25 mouse cellular contexts compared by ENCODE assay signal in genomic region chr11:3283645-3284044, GRCm38 (mm10). TPM values are rescaled to one million over a fixed set of nuclear protein-coding genes. Genes with fewer than 3 reads are reported as not detected.
DNase-seq lines count a peak whose midpoint lies in the region; ATAC-seq and TF ChIP-seq lines count a peak whose summit lies in the region.
"Had no signal": no experiment of that assay in that cellular context is flagged by ENCODE, and none has a peak within 500 bp of the region (broad histone marks: within the 10 kb centered on the region; RNA-seq: fewer than 3 reads in every experiment).

No protein-coding gene starts in this region.

- no peak overlapping the region for H3K4me3 ChIP-seq in lung, postnatal 0 days (ENCODE audit: low read depth, low read length)
- no peak overlapping the region for H3K4me3 ChIP-seq in midbrain, embryonic 11.5 days (ENCODE audit: low read depth, low read length)
- no peak overlapping the region for H3K4me3 ChIP-seq in midbrain, postnatal 0 days (ENCODE audit: low read depth, low read length)
- H3K4me3 ChIP-seq: embryonic facial prominence, embryonic 10.5 days; embryonic facial prominence, embryonic 12.5 days; forebrain, embryonic 13.5 days had no signal

- no peaks in the 10 kb centered on the region for H3K36me3 ChIP-seq in lung, postnatal 0 days (ENCODE audit: insufficient read depth, low read length)
- no peaks in the 10 kb centered on the region for H3K36me3 ChIP-seq in midbrain, embryonic 11.5 days (ENCODE audit: control insufficient read depth, insufficient read depth, low read length)
- no peaks in the 10 kb centered on the region for H3K36me3 ChIP-seq in midbrain, postnatal 0 days (ENCODE audit: insufficient read depth, low read length)
- H3K36me3 ChIP-seq: embryonic facial prominence, embryonic 10.5 days; embryonic facial prominence, embryonic 12.5 days; G1E had no signal

- 0 out of 2 replicates have a peak, but pooled peaks cover 5% of the 10 kb centered on the region for H3K4me1 ChIP-seq in lung, postnatal 0 days (ENCODE audit: insufficient read depth, low read depth, low read length)
- peaks cover 10% of the 10 kb centered on the region for H3K4me1 ChIP-seq in midbrain, embryonic 11.5 days (ENCODE audit: control insufficient read depth, insufficient read depth, low read length)
- H3K4me1 ChIP-seq in midbrain, postnatal 0 days (ENCODE audit: insufficient read depth, low read length): no peaks in the 10 kb centered on the region

- H3K27ac ChIP-seq in lung, postnatal 0 days (ENCODE audit: low read length): 0 out of 2 replicates have a peak overlapping the region, but pooled peaks have one; percentile 63
- H3K27ac ChIP-seq in midbrain, embryonic 11.5 days (ENCODE audit: low read depth, low read length): no peak overlapping the region
- no peak overlapping the region for H3K27ac ChIP-seq in midbrain, postnatal 0 days (ENCODE audit: low read depth, low read length)
- H3K27ac ChIP-seq: embryonic facial prominence, embryonic 10.5 days; embryonic facial prominence, embryonic 12.5 days; forebrain, embryonic 13.5 days had no signal

- intact Hi-C loops in left cerebral cortex, postnatal 4 days (cut with DNase I): no loop called here

- 0 out of 2 replicates have a peak, but pooled peaks cover 2% of the 10 kb centered on the region for H3K9me3 ChIP-seq in lung, postnatal 0 days (ENCODE audit: low read length)
- H3K9me3 ChIP-seq in midbrain, embryonic 11.5 days (ENCODE audit: control insufficient read depth, low read length): peaks cover 4% of the 10 kb centered on the region
- no peaks in the 10 kb centered on the region for H3K9me3 ChIP-seq in midbrain, postnatal 0 days (ENCODE audit: low read length)

- ATAC-seq in lung, postnatal 0 days: peak; percentile 58
- no peak for ATAC-seq in midbrain, embryonic 11.5 days (ENCODE audit: low FRiP score)
- no peak for ATAC-seq in midbrain, postnatal 0 days (ENCODE audit: low FRiP score)
- ATAC-seq: activated CD4-positive, CD25-positive, alpha-beta regulatory T cell, adult 4 months; CD4-positive, CD25-positive, alpha-beta regulatory T cell, adult 4 months; forebrain, embryonic 13.5 days; Patski had no signal

- TF ChIP-seq CTCF in lung, postnatal 0 days (IDR thresholded peaks at IDR 0.05): 0 out of 2 replicates have a peak, but pooled peaks have one; percentile 11
- TF ChIP-seq CTCF in midbrain, postnatal 0 days (IDR thresholded peaks at IDR 0.05): no peak

- H3K27me3 ChIP-seq in lung, postnatal 0 days (replicated peaks; ENCODE audit: insufficient read depth, low read length): no peaks in the 10 kb centered on the region
- no peaks in the 10 kb centered on the region for H3K27me3 ChIP-seq in midbrain, embryonic 11.5 days (ENCODE audit: control insufficient read depth, insufficient read depth, low read length)
- no peaks in the 10 kb centered on the region for H3K27me3 ChIP-seq in midbrain, postnatal 0 days (ENCODE audit: insufficient read depth, low read length)
- H3K27me3 ChIP-seq: CH12.LX; embryonic facial prominence, embryonic 12.5 days; forebrain, embryonic 13.5 days; Patski had no signal

- peak; percentile 52 for DNase-seq in heart, adult 11 months
- DNase-seq in heart, adult 8-10 months (ENCODE audit: low spot score): no peak
- peak; percentile 73 for DNase-seq in lung, postnatal 0 days (ENCODE audit: low spot score)
- DNase-seq in lung, postnatal 4 days: no peak
- DNase-seq in midbrain, embryonic 11.5 days (ENCODE audit: low spot score, missing footprints): peak; percentile 72
- DNase-seq in midbrain, postnatal 0 days (ENCODE audit: low spot score): no peak
- DNase-seq in lung, postnatal 25 days (ENCODE audit: low spot score): peak; percentile 79
- DNase-seq in left cerebral cortex, postnatal 4 days: no peak
- DNase-seq: adrenal gland, adult 8-10 months; adrenal gland, postnatal 14 days; adrenal gland, postnatal 36 days; B cell, adult 2 months; cerebellum, adult 11-12 months; cerebellum, adult 2 months; cerebellum, adult 9-10 months; cerebellum, postnatal 10 days; cerebellum, postnatal 25 days had no signal

- no peak overlapping the region for H3K9ac ChIP-seq in lung, postnatal 0 days (replicated peaks; ENCODE audit: low read depth)
- no peak overlapping the region for H3K9ac ChIP-seq in midbrain, embryonic 11.5 days (ENCODE audit: low read length)
- no peak overlapping the region for H3K9ac ChIP-seq in midbrain, postnatal 0 days (replicated peaks; ENCODE audit: low read length, poor library complexity, severe bottlenecking)
- H3K9ac ChIP-seq: embryonic facial prominence, embryonic 12.5 days; forebrain, embryonic 13.5 days had no signal

- WGBS in lung, postnatal 0 days: 65% methylated on average over 6 of the region's 6 CpGs
- WGBS in midbrain, embryonic 11.5 days: 90% methylated on average over 6 of the region's 6 CpGs
- 90% methylated on average over 6 of the region's 6 CpGs for WGBS in midbrain, postnatal 0 days

- no peak overlapping the region for H3K4me2 ChIP-seq in lung, postnatal 0 days (replicated peaks; ENCODE audit: low read depth, low read length)
- no peak overlapping the region for H3K4me2 ChIP-seq in midbrain, embryonic 11.5 days
- H3K4me2 ChIP-seq in midbrain, postnatal 0 days (ENCODE audit: low read depth, low read length, poor library complexity, severe bottlenecking): no peak overlapping the region
- H3K4me2 ChIP-seq: embryonic facial prominence, embryonic 12.5 days; forebrain, embryonic 13.5 days had no signal

- TF ChIP-seq EP300 in lung, postnatal 0 days (IDR thresholded peaks at IDR 0.05): peak; percentile 71; the same call in 1 of the 2 replicates

RNA-seq across cellular contexts. Expression of gene Patz1, which starts 5.0 kb away (rescaled TPM):
- 10 to 100 TPM; 21.3 to 33.6 (median 25.4) TPM for total RNA-seq in heart, adult 8-10 months (2022)
- polyA plus RNA-seq in lung, postnatal 0 days (2015; fragmentation: Nextera tagmentation; extraction: Ambion mirVana): 22.9 and 23.2 TPM in 2 replicates
- polyA plus RNA-seq in midbrain, embryonic 11.5 days (2014; fragmentation: Nextera tagmentation; extraction: Ambion mirVana): 107 and 116 TPM in 2 replicates
- total RNA-seq in midbrain, postnatal 0 days (2014; rRNA removed): 79.3 and 81.3 TPM in 2 replicates
- 36.3 and 39.3 TPM in 2 replicates for polyA plus RNA-seq in midbrain, postnatal 0 days (2015; fragmentation: Nextera tagmentation; extraction: Ambion mirVana)
- 10 to 100 TPM; 62.5 to 62.9 TPM for total RNA-seq in left cerebral cortex, postnatal 4 days (2021)

RNA-seq across cellular contexts. Expression of gene Drg1, which starts 17.4 kb away (rescaled TPM):
- 10 to 100 TPM; 53.6 to 60.6 (median 58.8) TPM for total RNA-seq in heart, adult 8-10 months (2022)
- 132 and 141 TPM in 2 replicates for polyA plus RNA-seq in lung, postnatal 0 days (2015; fragmentation: Nextera tagmentation; extraction: Ambion mirVana)
- 327 and 332 TPM in 2 replicates for polyA plus RNA-seq in midbrain, embryonic 11.5 days (2014; fragmentation: Nextera tagmentation; extraction: Ambion mirVana)
- 80.6 and 93.1 TPM in 2 replicates for total RNA-seq in midbrain, postnatal 0 days (2014; rRNA removed)
- polyA plus RNA-seq in midbrain, postnatal 0 days (2015; fragmentation: Nextera tagmentation; extraction: Ambion mirVana): 183 and 190 TPM in 2 replicates
- 10 to 100 TPM; 86.1 to 96.8 TPM for total RNA-seq in left cerebral cortex, postnatal 4 days (2021)

RNA-seq across cellular contexts. Expression of gene Pik3ip1, which starts 46.6 kb away (rescaled TPM):
- 10 to 100 TPM; 37.3 to 67.8 (median 56.9) TPM for total RNA-seq in heart, adult 8-10 months (2022)
- polyA plus RNA-seq in lung, postnatal 0 days (2015; fragmentation: Nextera tagmentation; extraction: Ambion mirVana): 22.7 and 25.5 TPM in 2 replicates
- polyA plus RNA-seq in midbrain, embryonic 11.5 days (2014; fragmentation: Nextera tagmentation; extraction: Ambion mirVana): 10.5 and 12.1 TPM in 2 replicates
- 42.5 and 43.4 TPM in 2 replicates for total RNA-seq in midbrain, postnatal 0 days (2014; rRNA removed)
- 34.7 and 37.5 TPM in 2 replicates for polyA plus RNA-seq in midbrain, postnatal 0 days (2015; fragmentation: Nextera tagmentation; extraction: Ambion mirVana)
- total RNA-seq in left cerebral cortex, postnatal 4 days (2021): 10 to 100 TPM; 22.9 to 23.4 TPM

Comparison
In these comparisons a context has a peak if more than half of its experiments do, and no peak if none do; other contexts are left out.
1. DNase-seq: peak in heart, adult 11 months (single experiment), lung, postnatal 0 days (single experiment), midbrain, embryonic 11.5 days (single experiment) and lung, postnatal 25 days (single experiment); none in heart, adult 8-10 months (single experiment), lung, postnatal 4 days (0 of 2), midbrain, postnatal 0 days (single experiment) and left cerebral cortex, postnatal 4 days (single experiment).